Mouse (Mus musculus): ENCODE measurements around the gene Ascc3.

Gene Ascc3

GRCm38 (mm10) chr10:50592355-50593293 lies at the start of gene Ascc3:
Gene Ascc3 (plus strand): TSS chr10:50592669.
- peak; percentile 95 for DNase-seq (ENCODE audit: low read depth)

GRCm38 (mm10) chr10:50584721-50585120 lies 7.7 kb upstream of the Ascc3 start:
- DNase-seq (ENCODE audit: low read depth): no peak

- DNase-seq (ENCODE audit: low read depth): no peak
Measured at GRCm38 (mm10) chr10:50586556-50586955, 5.9 kb upstream of the Ascc3 start.

GRCm38 (mm10) chr10:50593371-50593770 lies 902 bp downstream of the Ascc3 start:
- no peak for DNase-seq (ENCODE audit: low read depth)

GRCm38 (mm10) chr10:50595340-50595739 lies 2.9 kb downstream of the Ascc3 start:
- DNase-seq (ENCODE audit: low read depth): no peak

- DNase-seq (ENCODE audit: low read depth): no peak
Measured at GRCm38 (mm10) chr10:50604919-50605318, 12.4 kb downstream of the Ascc3 start.

GRCm38 (mm10) chr10:50613840-50614239 lies 21.4 kb downstream of the Ascc3 start:
- no peak for DNase-seq (ENCODE audit: low read depth)

GRCm38 (mm10) chr10:50625874-50626273 lies 33.4 kb downstream of the Ascc3 start:
- DNase-seq (ENCODE audit: low read depth): no peak

GRCm38 (mm10) chr10:50639607-50640006 lies 47.1 kb downstream of the Ascc3 start:
- no peak for DNase-seq (ENCODE audit: low read depth)

- DNase-seq (ENCODE audit: low read depth): no peak
Measured at GRCm38 (mm10) chr10:50650612-50651011, 58.1 kb downstream of the Ascc3 start.

GRCm38 (mm10) chr10:50653551-50653950 lies 61.1 kb downstream of the Ascc3 start:
- DNase-seq (ENCODE audit: low read depth): no peak

GRCm38 (mm10) chr10:50657352-50657751 lies 64.9 kb downstream of the Ascc3 start:
- peak; percentile 23 for DNase-seq (ENCODE audit: low read depth)

GRCm38 (mm10) chr10:50671517-50671916 lies 79.0 kb downstream of the Ascc3 start:
- no peak for DNase-seq (ENCODE audit: low read depth)

GRCm38 (mm10) chr10:50690324-50690723 lies 97.9 kb downstream of the Ascc3 start:
- DNase-seq (ENCODE audit: low read depth): no peak

GRCm38 (mm10) chr10:50698836-50699433 lies 106.5 kb downstream of the Ascc3 start:
- DNase-seq (ENCODE audit: low read depth): peak; percentile 67

- no peak for DNase-seq (ENCODE audit: low read depth)
Measured at GRCm38 (mm10) chr10:50701736-50702135, 109.3 kb downstream of the Ascc3 start.

- no peak for DNase-seq (ENCODE audit: low read depth)
Measured at GRCm38 (mm10) chr10:50702361-50702760, 109.9 kb downstream of the Ascc3 start.

GRCm38 (mm10) chr10:50704202-50704601 lies 111.7 kb downstream of the Ascc3 start:
- peak; percentile 61 for DNase-seq (ENCODE audit: low read depth)

GRCm38 (mm10) chr10:50704898-50705297 lies 112.4 kb downstream of the Ascc3 start:
- DNase-seq (ENCODE audit: low read depth): no peak

GRCm38 (mm10) chr10:50711286-50711685 lies 118.8 kb downstream of the Ascc3 start:
- DNase-seq (ENCODE audit: low read depth): no peak

GRCm38 (mm10) chr10:50711765-50712164 lies 119.3 kb downstream of the Ascc3 start:
- DNase-seq (ENCODE audit: low read depth): no peak

- DNase-seq (ENCODE audit: low read depth): no peak
Measured at GRCm38 (mm10) chr10:50733459-50733858, 141.0 kb downstream of the Ascc3 start.

- no peak for DNase-seq (ENCODE audit: low read depth)
Measured at GRCm38 (mm10) chr10:50762069-50762468, 169.6 kb downstream of the Ascc3 start.

Measured in induced T-regulatory cell, adult 2 months (primary cell).